ENCODE assay signal across 9 mouse cellular contexts in the genomic region with DNA sequence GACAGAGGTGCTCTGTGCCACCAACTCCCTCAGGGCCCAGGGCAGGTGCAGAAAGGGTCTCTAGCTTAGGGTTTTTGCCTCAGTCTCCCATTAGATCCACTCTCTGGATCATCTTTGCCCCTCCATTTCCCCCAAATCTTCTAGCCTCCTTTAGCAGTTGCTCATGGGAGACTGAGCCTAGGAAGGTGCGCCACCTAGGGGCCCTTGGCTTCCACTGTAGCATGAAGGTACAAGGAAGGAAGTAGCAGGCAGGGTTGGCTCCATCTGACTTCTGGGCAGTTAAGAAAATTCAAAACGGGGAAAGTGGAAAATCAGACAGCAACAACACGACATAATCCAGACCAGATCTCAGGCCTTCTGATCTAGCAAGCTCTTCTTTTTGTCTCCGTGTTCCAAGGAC. TPM values are rescaled to one million over a fixed set of nuclear protein-coding genes. Genes with fewer than 3 reads are reported as not detected.
DNase-seq lines count a peak whose midpoint lies in the region; ATAC-seq lines count a peak whose summit lies in the region.
"Had no signal": no experiment of that assay in that cellular context is flagged by ENCODE, and none has a peak within 500 bp of the region (broad histone marks: within the 10 kb centered on the region; RNA-seq: fewer than 3 reads in every experiment).

No protein-coding gene starts in this region.

- no peak overlapping the region for H3K27ac ChIP-seq in stomach, embryonic 15.5 days
- H3K27ac ChIP-seq: macrophage had no signal

- no peaks in the 10 kb centered on the region for H3K36me3 ChIP-seq in stomach, embryonic 15.5 days

- H3K4me1 ChIP-seq in stomach, embryonic 15.5 days, result no peaks in the 10 kb centered on the region

- intact Hi-C loops in heart, postnatal 25 days (cut with DNase I), result loop anchor here (2.0 kb wide), 1 partner anchor 144 kb away; no protein-coding TSS in a partner anchor

- H3K9ac ChIP-seq in stomach, embryonic 15.5 days, result no peak overlapping the region

- WGBS in stomach, embryonic 15.5 days, result 8% methylated on average over 4 of the region's 4 CpGs

- no peaks in the 10 kb centered on the region for H3K9me3 ChIP-seq in stomach, embryonic 15.5 days

- ATAC-seq in megakaryocyte progenitor cell, adult 5-6 weeks (replicated peaks; ENCODE audit: poor library complexity), result peak; percentile 89
- ATAC-seq in stomach, embryonic 15.5 days (ENCODE audit: insufficient read depth, low FRiP score, low read depth), result 0 out of 2 replicates have a peak, but pooled peaks have one; percentile 5

- H3K4me2 ChIP-seq in stomach, embryonic 15.5 days, result no peak overlapping the region

- peak; percentile 47 for DNase-seq in heart, adult 8-10 months (ENCODE audit: low spot score)
- no peak for DNase-seq in heart, postnatal 25 days (ENCODE audit: low spot score)
- peak; percentile 58 for DNase-seq in R1 (ENCODE audit: low read depth, low spot score)
- peak; percentile 73 to 83 for DNase-seq in cerebellum, postnatal 25 days
- DNase-seq in gastrocnemius, adult 18-20 months (ENCODE audit: low spot score), result peak; percentile 59
- peak; percentile 59 to 71 for DNase-seq in layer of hippocampus, adult 8-10 months (ENCODE audit: low spot score in 2 of 2)

- H3K27me3 ChIP-seq in stomach, embryonic 15.5 days (replicated peaks), result no peaks in the 10 kb centered on the region; the same call in 1 of the 2 replicates

- no peak overlapping the region for H3K4me3 ChIP-seq in stomach, embryonic 15.5 days (replicated peaks)

RNA-seq across cellular contexts. Expression of a gene that starts 36.4 kb away (rescaled TPM):
- 10 to 100 TPM; 58.6 to 65.6 (median 61.3) TPM for total RNA-seq in heart, adult 8-10 months (2022)
- total RNA-seq in heart, postnatal 25 days (2021), result 10 to 100 TPM; 59.3 to 64.7 TPM
- total RNA-seq in gastrocnemius, adult 18-20 months (2021), result 10 to 100 TPM; 43.5 to 46.9 TPM
- total RNA-seq in layer of hippocampus, adult 8-10 months (2022), result 10 to 100 TPM; 76.4 to 92.0 (median 84.9) TPM
- 50.5 and 60.6 TPM in 2 replicates for total RNA-seq in megakaryocyte progenitor cell, adult 5-6 weeks (2015)
- total RNA-seq in megakaryocyte progenitor cell, adult 5-6 weeks (2017), result 11.6 and 16.0 TPM in 2 replicates
- 35.6 and 39.5 TPM in 2 replicates for polyA plus RNA-seq in stomach, embryonic 15.5 days (2015; fragmentation: Nextera tagmentation; extraction: Ambion mirVana)
